Comparison of ENCODE assay signal across 8 mouse cellular contexts in the genomic region with DNA sequence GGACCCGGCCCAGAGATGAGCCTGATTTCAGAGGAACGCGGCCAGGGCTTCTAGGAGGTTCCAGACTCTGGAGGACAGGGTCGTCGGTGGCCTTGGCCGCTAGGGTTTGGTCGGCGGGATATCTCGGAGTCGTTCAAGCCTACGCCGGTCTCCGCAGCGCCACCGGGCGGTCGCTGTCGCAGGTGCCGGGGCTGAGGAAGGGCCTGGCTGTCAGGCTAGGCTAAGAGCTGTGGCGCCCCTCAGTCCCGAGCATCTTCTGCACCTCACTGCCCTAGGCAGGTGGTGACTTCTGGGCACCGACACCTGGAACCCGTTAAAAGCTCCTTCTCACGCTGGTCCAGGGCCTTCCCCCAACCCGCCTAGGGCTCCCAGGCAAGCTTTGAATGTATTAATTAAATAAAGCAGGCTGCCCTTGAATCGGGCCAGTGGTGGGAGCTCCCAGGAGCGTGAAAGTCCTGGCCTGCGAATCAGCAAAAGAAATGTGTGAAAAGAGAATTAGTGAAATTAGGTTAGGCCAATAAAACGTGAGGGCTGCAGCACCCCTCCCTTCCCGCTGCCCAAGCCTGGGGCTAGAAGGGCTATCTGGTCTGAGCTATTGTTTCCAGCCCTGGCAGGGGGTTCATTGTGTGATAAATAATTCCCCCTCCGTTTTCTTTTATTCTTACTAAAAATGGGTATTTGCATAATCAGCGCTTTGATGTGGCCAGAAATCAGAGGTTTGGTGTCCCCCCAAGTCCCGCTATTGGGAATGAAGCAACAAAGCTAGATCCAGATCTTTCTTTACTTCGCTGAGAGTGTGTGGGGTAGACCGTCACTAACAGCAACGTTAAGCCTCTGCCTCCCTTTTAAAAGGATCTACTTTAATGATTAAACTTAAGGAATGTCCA. TPM values are rescaled to one million over a fixed set of nuclear protein-coding genes. Genes with fewer than 3 reads are reported as not detected.
DNase-seq lines count a peak whose midpoint lies in the region; ATAC-seq and TF ChIP-seq lines count a peak whose summit lies in the region.

No protein-coding gene starts in this region.

- H3K27ac ChIP-seq in kidney, postnatal 0 days: no peak overlapping the region
- no peak overlapping the region for H3K27ac ChIP-seq in midbrain, embryonic 14.5 days (replicated peaks; ENCODE audit: low read depth, low read length)

- peaks cover 57% of the 10 kb centered on the region for H3K27me3 ChIP-seq in kidney, postnatal 0 days (ENCODE audit: insufficient read depth, low read length)
- H3K27me3 ChIP-seq in midbrain, embryonic 14.5 days (ENCODE audit: control insufficient read depth, insufficient read depth, low read length): peaks cover 75% of the 10 kb centered on the region

- no peaks in the 10 kb centered on the region for H3K4me1 ChIP-seq in kidney, postnatal 0 days (replicated peaks; ENCODE audit: insufficient read depth, low read length)
- peaks cover 26% of the 10 kb centered on the region for H3K4me1 ChIP-seq in midbrain, embryonic 14.5 days (ENCODE audit: control insufficient read depth, insufficient read depth, low read length)

- peak; percentile 29 for DNase-seq in kidney, adult 18-20 months
- no peak for DNase-seq in kidney, adult 11 months
- DNase-seq in adrenal gland, postnatal 14 days: peak; percentile 56
- peak; percentile 60 for DNase-seq in kidney, postnatal 0 days (ENCODE audit: low spot score)
- peak; percentile 82 for DNase-seq in midbrain, embryonic 14.5 days
- DNase-seq in urinary bladder, postnatal 4 days (ENCODE audit: low spot score in 2 of 2): no peak

- 1% methylated on average over 36 of the region's 36 CpGs for WGBS in kidney, postnatal 0 days
- under 1% methylated on average over 36 of the region's 36 CpGs for WGBS in midbrain, embryonic 14.5 days

- H3K9me3 ChIP-seq in kidney, postnatal 0 days (replicated peaks; ENCODE audit: low read length): no peaks in the 10 kb centered on the region
- no peaks in the 10 kb centered on the region for H3K9me3 ChIP-seq in midbrain, embryonic 14.5 days (ENCODE audit: control insufficient read depth, low read length)

- H3K36me3 ChIP-seq in kidney, postnatal 0 days (ENCODE audit: insufficient read depth, low read length): no peaks in the 10 kb centered on the region
- H3K36me3 ChIP-seq in midbrain, embryonic 14.5 days (ENCODE audit: control insufficient read depth, insufficient read depth, low read length): no peaks in the 10 kb centered on the region

- TF ChIP-seq CTCF in kidney, postnatal 0 days (IDR thresholded peaks at IDR 0.05; ENCODE audit: low read depth): peak; percentile 66

- H3K9ac ChIP-seq in kidney, postnatal 0 days (ENCODE audit: low read depth, low read length): no peak overlapping the region
- 0 out of 2 replicates have a peak overlapping the region, but pooled peaks have one; percentile 12 for H3K9ac ChIP-seq in midbrain, embryonic 14.5 days (replicated peaks; ENCODE audit: low read length)

- peak overlapping the region; percentile 27 for H3K4me2 ChIP-seq in kidney, postnatal 0 days (ENCODE audit: low read length)
- peak overlapping the region; percentile 40 for H3K4me2 ChIP-seq in midbrain, embryonic 14.5 days (ENCODE audit: low read length)

- no peak overlapping the region for H3K4me3 ChIP-seq in kidney, postnatal 0 days (replicated peaks; ENCODE audit: low read depth, low read length)
- no peak overlapping the region for H3K4me3 ChIP-seq in midbrain, embryonic 14.5 days (replicated peaks; ENCODE audit: low read depth, low read length)

- peak; percentile 99 for ATAC-seq in granulocyte monocyte progenitor cell, adult 5-6 weeks (replicated peaks; ENCODE audit: poor library complexity, severe bottlenecking)
- ATAC-seq in kidney, postnatal 0 days (replicated peaks; ENCODE audit: low FRiP score, low read depth): peak; percentile 46
- ATAC-seq in midbrain, embryonic 14.5 days (ENCODE audit: low FRiP score, low TSS enrichment): peak; percentile 82
- ATAC-seq in frontal cortex, adult (ENCODE audit: low TSS enrichment): no peak

RNA-seq across cellular contexts. Expression of gene Neurog2, which starts 7.2 kb away (rescaled TPM):
- total RNA-seq in adrenal gland, postnatal 14 days (2021): not detected in 2 replicates
- total RNA-seq in granulocyte monocyte progenitor cell, adult 5-6 weeks (2014; fragmentation: Nextera tagmentation): not detected in 2 replicates
- not detected in 2 replicates for total RNA-seq in granulocyte monocyte progenitor cell, adult 5-6 weeks (2017)
- polyA plus RNA-seq in kidney, postnatal 0 days (2015; fragmentation: Nextera tagmentation; extraction: Ambion mirVana): not detected in 2 replicates
- 10.0 and 18.6 TPM in 2 replicates for polyA plus RNA-seq in midbrain, embryonic 14.5 days (2014; fragmentation: Nextera tagmentation; extraction: Ambion mirVana)

Comparison
In these comparisons a context has a peak if more than half of its experiments do, and no peak if none do; other contexts are left out.
1. DNase-seq: peak in kidney, adult 18-20 months (single experiment), adrenal gland, postnatal 14 days (single experiment), kidney, postnatal 0 days (single experiment) and midbrain, embryonic 14.5 days (single experiment); none in kidney, adult 11 months (single experiment) and urinary bladder, postnatal 4 days (0 of 2).